Mouse (Mus musculus) v-Abl transformed pro-B cells (cell line): ENCODE measurements around the gene Zfp109.

ENCODE experiments used
- in situ Hi-C, 2 experiments: fragments of 400-800 bp; cut with MboI; formaldehyde crosslinking; loops; one replicate each; pipeline ENCODE4 v1.15.1; 2025; ENCODE audit not compliant: unreplicated experiment in 2 of 2

Gene Zfp109

DNA sequence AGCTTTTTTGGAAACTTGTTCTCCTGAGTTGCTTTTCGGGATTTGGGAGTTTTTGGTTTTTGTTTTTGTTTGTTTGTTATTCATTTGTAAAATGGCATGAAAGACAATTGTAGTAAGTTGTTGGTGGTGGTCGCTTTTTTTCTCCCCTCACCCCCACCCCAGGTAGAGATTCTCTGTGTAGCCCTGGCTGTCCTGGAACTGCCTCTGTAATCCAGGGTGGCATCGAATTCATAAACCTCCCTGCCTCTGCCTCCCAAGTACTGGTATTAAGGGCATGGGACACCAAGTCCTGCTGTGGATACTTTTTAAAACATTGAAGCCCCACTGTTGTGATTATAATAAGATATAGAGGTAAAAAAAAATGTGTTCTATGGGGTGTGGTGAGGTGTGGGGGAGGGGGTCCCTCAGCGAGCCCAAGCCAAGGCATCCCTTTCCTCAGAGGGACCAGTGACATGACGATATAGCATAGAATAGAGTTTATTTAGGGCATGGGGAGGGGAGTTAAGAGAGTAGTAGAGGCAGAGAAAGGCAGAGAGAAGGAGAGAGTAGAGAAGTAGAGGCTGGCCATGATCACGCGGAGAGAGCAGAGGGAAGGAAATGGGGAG is 29.0 kb downstream of the Zfp109 start:
- in situ Hi-C loops: no loop called here

DNA sequence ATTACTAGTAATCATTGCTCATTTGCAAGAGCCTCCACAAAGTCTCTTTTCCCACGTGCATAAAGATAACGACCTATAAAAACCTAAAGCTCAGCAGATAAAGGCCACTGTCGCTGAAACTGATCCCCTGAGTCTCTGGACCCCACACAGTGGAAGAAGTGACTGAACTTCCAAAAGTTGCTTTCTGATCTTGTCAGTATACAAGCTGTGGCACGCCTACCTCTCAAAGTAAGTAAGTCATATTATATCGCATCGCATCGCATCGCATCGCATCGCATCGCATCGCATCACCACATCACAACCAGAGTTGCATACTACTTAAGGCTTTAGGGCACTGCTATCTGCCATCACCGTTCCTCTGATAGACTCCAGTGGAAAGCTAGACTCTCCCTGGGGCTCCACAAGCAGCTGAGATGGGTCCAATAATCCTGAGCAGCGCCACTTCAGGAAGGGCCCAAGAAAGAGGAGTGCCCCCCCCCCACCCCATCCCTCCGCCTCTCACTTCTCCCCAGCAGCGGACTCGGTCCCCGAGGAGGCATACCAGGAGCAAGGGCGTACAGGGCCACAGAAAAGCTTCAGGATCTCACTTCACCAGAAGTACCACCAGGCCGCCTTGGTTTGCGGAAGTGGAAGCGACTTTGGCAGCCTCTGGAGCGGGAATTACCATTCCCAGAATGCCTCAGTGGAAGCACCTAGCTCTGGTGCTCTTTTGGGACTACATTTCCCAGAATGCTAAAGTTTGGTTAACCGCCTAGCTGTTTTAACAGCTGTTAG is 29.7 kb downstream of the Zfp109 start:
- in situ Hi-C loops: no loop called here

DNA sequence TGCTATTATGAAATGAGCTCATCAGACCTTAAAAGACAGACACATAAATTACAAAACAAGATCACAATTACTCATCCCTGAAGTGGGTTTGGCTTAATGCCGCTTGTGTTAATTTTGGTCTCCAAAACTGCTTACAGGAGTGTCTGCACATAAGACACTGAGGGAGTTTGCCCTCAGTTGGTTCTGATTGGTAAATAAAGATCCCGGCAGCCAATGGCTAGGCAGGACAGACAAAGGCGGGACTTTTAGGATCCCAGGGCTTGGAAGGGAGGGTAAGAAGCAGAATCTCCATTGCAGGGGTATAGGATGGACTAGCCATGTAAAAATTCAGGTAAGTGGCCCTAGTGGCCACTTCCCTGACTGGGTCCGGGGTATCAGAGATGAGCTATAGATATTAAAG is 40.4 kb downstream of the Zfp109 start:
- in situ Hi-C loops: no loop called here

DNA sequence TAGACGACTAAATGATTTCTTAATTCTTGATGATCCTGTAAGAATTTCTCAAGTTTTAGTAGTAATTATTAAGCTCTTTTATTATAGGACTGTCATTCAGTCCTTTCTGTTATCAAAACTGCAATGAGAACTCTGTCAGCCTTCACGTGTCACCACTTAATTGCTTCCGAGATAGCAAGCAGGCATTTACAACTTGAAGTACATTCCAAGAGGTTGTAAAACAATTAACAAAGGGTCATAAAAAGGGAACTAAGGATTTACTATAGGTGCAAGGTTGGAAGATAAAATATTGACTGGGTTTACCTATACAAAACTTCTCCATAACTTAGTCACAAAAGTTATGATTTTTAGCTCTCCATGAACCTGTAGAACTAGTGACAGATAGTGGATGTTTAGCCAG is 44.2 kb downstream of the Zfp109 start:
- in situ Hi-C loops: no loop called here

DNA sequence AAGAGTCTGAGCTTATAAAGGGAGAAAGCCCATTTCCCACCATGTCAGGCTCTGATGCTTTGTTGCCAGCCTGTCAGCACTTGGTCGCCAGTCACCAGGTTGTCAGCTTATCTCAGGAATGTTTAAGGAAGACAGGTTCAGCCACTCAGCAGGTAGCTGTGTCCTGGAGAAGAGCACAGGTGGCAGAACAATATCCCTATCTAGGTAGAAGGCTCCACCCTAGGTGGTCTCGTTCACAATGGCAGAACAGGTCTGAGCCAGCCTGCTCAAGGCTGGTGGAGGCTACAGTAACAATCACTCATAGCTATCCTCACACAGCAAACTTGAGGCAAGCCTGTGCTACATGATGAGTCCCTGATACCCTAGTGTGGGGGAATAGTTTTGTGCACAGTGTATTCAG is 46.0 kb downstream of the Zfp109 start:
- in situ Hi-C loops: no loop called here

DNA sequence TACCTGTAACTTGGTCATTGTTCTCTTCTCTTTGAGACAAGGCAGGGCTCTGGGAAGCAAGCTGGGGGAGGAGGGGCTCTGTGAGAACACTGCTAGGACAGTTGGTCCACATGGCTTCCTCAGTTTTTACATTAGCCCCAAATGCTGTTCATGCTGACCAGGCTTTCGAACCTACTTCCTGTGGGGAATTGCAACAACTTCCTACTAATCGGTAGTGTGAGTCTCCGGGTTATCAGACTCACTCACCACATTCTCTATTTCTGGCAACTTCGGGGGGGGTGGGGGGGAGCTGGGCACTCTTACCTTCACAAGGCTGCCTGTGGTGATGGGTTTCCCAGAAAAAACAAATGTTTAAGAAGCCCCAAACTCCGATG is 47.8 kb downstream of the Zfp109 start:
- in situ Hi-C loops: no loop called here

DNA sequence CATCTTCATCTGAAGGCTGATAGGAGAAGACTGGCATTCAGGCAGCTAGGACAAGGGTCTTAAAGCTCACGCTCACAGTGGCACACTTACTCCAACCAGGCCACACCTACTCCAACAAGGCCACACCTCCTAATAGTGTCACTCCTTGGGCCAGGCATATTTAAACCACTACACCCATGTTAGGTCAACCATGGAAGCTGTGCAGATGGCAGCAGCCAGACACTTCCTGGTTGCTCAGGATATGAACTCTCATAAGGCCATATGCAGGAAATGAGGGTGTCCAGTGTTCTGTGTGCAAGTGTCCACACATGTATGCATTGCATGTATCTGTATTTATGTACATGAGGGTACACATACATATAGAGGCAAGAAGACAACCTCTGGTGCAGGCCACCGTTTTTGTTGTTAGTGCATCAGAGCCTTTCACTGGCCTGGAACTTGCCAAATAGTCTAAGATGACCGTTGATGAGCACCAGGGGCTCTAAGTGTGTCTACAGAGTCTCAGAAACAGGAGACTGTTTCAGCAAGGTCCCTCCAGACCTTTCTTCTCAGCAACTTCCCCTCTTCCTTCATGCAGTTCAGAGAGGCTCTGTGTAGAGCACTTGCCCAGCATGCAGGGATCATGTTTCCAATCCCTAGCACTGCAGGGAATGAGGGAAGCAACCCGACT is 48.3 kb downstream of the Zfp109 start:
- in situ Hi-C loops: no loop called here

DNA sequence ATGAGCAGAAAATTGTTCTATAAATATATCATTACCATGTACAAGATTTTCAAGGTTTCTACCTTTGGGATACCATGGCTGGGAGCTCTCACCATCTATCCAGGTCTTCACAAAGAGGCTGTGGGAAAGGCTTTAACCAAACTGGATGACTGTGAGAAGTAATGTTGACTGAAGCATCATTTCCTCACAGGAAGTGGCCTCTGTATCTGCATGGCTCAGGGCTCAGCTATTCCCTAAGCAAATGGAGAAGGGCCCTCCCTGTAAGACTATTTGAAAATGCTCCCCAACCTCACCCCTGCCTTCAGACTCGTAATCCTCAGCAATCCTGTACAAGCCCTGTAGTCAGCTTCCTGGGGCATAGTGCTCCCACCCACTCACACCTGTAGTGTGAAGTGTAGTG is 49.7 kb downstream of the Zfp109 start:
- in situ Hi-C loops: no loop called here
